Mouse (Mus musculus) heart, postnatal 0 days (tissue): ENCODE results near the gene Cnga3. TPM values are rescaled to one million over a fixed set of nuclear protein-coding genes. Genes with fewer than 3 reads are reported as not detected.
A peak's percentile ranks its signal among the peaks of the same experiment; 100 is the strongest.

ENCODE experiments used
- ATAC-seq: fragments of 200-750 bp; cut with Nextera tagmentation; 2 replicates; pipeline ENCODE4 v1.8.0; 2017; ENCODE audit warnings: low read depth, moderate number of reproducible peaks, moderate library complexity; ENCODE audit not compliant: insufficient read depth
- DNase-seq: peaks from one replicate; pipeline ENCODE4 v3.0.0-alpha.2; 2016; ENCODE audit warnings: low spot score
- H3K27ac ChIP-seq: fragments of 300-500 bp; sonication (generic); 2 replicates; pipeline ENCODE4 v1.5.1; 2014; ENCODE audit warnings: low read depth, mild to moderate bottlenecking
- H3K27me3 ChIP-seq: fragments of 300-500 bp; sonication (generic); 2 replicates; pipeline ENCODE4 v1.6.1; 2014; ENCODE audit warnings: low read length, mixed read lengths; ENCODE audit not compliant: control insufficient read depth, insufficient read depth
- H3K36me3 ChIP-seq: fragments of 300-500 bp; sonication (generic); replicated peaks from 2 replicates; pipeline ENCODE4 v1.6.1; 2014; ENCODE audit warnings: low read length, mixed read lengths; ENCODE audit not compliant: control insufficient read depth, insufficient read depth
- H3K4me1 ChIP-seq: fragments of 300-500 bp; sonication (generic); 2 replicates; pipeline ENCODE4 v1.6.1; 2014; ENCODE audit warnings: antibody characterized with exemption; ENCODE audit not compliant: control insufficient read depth, insufficient read depth
- H3K4me2 ChIP-seq: fragments of 300-500 bp; sonication (generic); 2 replicates; pipeline ENCODE4 v1.6.1; 2014; ENCODE audit warnings: low read depth, mild to moderate bottlenecking, low read length, moderate library complexity
- H3K4me3 ChIP-seq: fragments of 300-500 bp; sonication (generic); 2 replicates; pipeline ENCODE4 v1.5.1; 2014; ENCODE audit warnings: low read depth, low read length
- H3K9ac ChIP-seq: fragments of 300-500 bp; sonication (generic); replicated peaks from 2 replicates; pipeline ENCODE4 v1.6.1; 2014; ENCODE audit warnings: low read depth, low read length, mixed read lengths
- H3K9me3 ChIP-seq: fragments of 300-500 bp; sonication (generic); replicated peaks from 2 replicates; pipeline ENCODE4 v1.6.1; 2016; ENCODE audit warnings: low read length; ENCODE audit not compliant: control insufficient read depth
- CTCF ChIP-seq: IDR thresholded peaks from 2 replicates; pipeline ENCODE4 v1.5.1; 2016; ENCODE audit warnings: antibody characterized with exemption, control low read depth, low read depth
- EP300 ChIP-seq: IDR thresholded peaks from 2 replicates; pipeline ENCODE4 v1.6.1; 2016; ENCODE audit warnings: antibody characterized with exemption, low read depth
- WGBS: fragments of 180-500 bp; shearing (Covaris S2); extraction: QIAGEN DNeasy Blood & Tissue Kit; methylation state at CpG from one replicate; pipeline ENCODE4 v1.1.7; 2014; 5-methylcytosine and 5-hydroxymethylcytosine counted together
- polyA plus RNA-seq: library from polyadenylated mRNA; unstranded; fragments of >200 nt; fragmentation: Nextera tagmentation; extraction: Ambion mirVana; gene quantifications from 2 replicates; pipeline ENCODE4 v1.2.1, GENCODE M21; 2015
- total RNA-seq: library from RNA; depleted of rRNA; stranded (reverse); fragments of >200 nt; gene quantifications from 2 replicates; pipeline ENCODE4 v1.2.3, GENCODE M21; 2014; ENCODE audit warnings: low replicate concordance; rRNA removed

The Cnga3 gene
- total RNA-seq (not detected in 2 replicates), polyA plus RNA-seq (0.05 TPM in 1 of 2 replicates, not detected in the other)

DNA sequence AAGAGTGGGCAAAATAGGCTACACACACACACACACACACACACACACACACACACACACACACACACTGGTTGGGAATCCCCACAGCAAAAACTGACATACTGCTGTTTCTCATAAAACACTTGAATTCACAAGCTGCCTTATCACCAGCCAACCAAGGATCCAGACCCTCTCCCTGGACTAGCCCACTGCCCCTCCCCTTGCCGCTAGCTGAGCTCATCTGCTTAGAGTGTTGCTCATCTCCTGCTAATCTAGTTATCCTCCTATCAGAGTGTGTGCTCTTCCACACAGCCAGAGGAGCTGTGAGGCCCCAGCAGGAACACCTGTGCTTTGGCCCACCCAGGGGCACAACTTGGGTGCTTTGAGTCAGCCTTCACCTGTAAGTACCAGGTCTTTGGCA lies at the start of gene Cnga3:
Gene Cnga3, plus strand, starts transcription at position 291 of the 400 bp plus-strand sequence.
- Histone ChIP-seq H3K9me3 (no peaks in the 10 kb centered on the region), H3K4me2 (no peak within 1 kb of the TSS), H3K4me3 (no peak within 1 kb of the TSS), H3K9ac (no peak within 1 kb of the TSS), H3K4me1 (no peaks in the 10 kb centered on the region), H3K27me3 (0 out of 2 replicates have a peak, but pooled peaks cover 10% of the 10 kb centered on the region), H3K27ac (no peak within 1 kb of the TSS), H3K36me3 (no peaks in the 10 kb centered on the region)
- no peak for DNase-seq
- 45% methylated on average over 1 of the region's 1 CpGs for WGBS
- no peak for TF ChIP-seq CTCF
- no peak for ATAC-seq

DNA sequence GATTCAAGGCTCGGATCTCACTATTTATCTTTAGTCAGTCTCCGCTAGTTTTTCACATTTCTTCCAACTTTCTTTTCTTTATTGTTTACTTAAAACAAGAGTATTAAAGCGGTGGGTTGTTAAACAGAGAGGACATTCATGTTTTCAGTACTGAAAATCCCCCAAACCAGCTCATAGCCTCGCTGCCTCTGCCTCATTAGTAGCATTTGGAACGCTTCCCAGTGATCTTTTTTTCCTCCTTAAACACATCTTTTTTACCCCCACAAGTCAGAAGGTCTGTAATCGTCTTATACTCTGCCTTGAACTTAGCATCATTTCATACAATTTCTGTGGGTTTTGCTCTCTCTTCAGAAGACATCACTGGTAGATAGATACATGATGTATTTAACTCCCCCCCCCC lies 48.2 kb upstream of the Cnga3 start:
- no peak for ATAC-seq
- no peak for DNase-seq
- TF ChIP-seq CTCF, result no peak
- no peak for TF ChIP-seq EP300
- no peaks in the 10 kb centered on the region for H3K27me3 ChIP-seq
- no peaks in the 10 kb centered on the region for H3K4me1 ChIP-seq
- no peak overlapping the region for H3K4me2 ChIP-seq
- no peaks in the 10 kb centered on the region for H3K36me3 ChIP-seq
- no peak overlapping the region for H3K9ac ChIP-seq
- peaks cover 1% of the 10 kb centered on the region; the same call in 1 of the 2 replicates for H3K9me3 ChIP-seq
- H3K27ac ChIP-seq, result no peak overlapping the region
- WGBS, result 55% methylated on average over 6 of the region's 6 CpGs
- H3K4me3 ChIP-seq, result no peak overlapping the region

DNA sequence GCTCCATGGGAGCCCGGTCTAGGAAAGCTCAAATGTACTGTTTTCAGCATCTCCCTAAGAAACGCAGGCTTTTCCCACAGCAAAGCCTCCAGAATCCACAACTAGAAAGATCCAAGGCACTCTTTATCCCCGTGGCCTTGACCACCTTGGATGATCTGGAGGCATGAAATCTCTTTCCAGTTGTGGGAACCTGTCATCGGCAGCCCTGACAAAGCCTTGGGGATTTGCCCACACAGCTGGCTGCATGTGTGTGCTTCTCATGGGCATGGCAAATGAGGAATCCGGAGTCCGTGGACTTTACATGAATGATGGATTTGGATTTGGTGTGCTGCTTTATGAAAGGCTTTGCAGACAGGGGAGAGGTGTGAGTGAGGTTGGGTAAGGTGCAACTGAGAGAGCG lies 46.3 kb upstream of the Cnga3 start:
- Histone ChIP-seq H3K27me3 (no peaks in the 10 kb centered on the region), H3K9ac (no peak overlapping the region), H3K4me1 (no peaks in the 10 kb centered on the region), H3K27ac (no peak overlapping the region), H3K36me3 (no peaks in the 10 kb centered on the region), H3K4me3 (no peak overlapping the region), H3K9me3 (no peaks in the 10 kb centered on the region), H3K4me2 (no peak overlapping the region)
- 71% methylated on average over 7 of the region's 7 CpGs for WGBS
- ATAC-seq (no peak), DNase-seq (no peak)
- TF ChIP-seq EP300 (no peak), CTCF (no peak)

DNA sequence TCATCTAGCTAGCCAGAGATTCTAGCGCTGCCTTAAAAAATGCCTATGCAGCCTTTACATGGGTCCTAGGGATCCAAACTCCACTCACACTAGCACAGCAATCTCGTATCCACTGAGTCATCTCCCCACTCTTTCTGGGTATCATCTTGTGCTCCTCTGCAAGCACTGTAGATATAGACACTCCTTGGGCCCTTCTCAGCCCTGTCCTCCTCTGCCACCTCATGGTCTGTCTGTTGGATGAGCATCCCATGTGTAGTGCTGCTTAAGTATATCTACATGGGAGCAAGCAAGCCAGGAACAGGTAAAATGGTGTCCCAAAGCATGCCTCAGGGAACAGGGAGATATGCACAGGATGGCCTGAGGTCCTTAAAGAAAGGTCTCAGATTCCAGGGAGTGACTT lies 36.4 kb upstream of the Cnga3 start:
- Histone ChIP-seq H3K27ac (no peak overlapping the region), H3K27me3 (no peaks in the 10 kb centered on the region), H3K36me3 (no peaks in the 10 kb centered on the region), H3K4me2 (no peak overlapping the region), H3K4me1 (no peaks in the 10 kb centered on the region), H3K4me3 (no peak overlapping the region), H3K9me3 (no peaks in the 10 kb centered on the region), H3K9ac (no peak overlapping the region)
- DNase-seq (no peak), ATAC-seq (no peak)
- 75% methylated on average over 2 of the region's 2 CpGs for WGBS
- peak; percentile 29 for TF ChIP-seq CTCF
- TF ChIP-seq EP300, result no peak

DNA sequence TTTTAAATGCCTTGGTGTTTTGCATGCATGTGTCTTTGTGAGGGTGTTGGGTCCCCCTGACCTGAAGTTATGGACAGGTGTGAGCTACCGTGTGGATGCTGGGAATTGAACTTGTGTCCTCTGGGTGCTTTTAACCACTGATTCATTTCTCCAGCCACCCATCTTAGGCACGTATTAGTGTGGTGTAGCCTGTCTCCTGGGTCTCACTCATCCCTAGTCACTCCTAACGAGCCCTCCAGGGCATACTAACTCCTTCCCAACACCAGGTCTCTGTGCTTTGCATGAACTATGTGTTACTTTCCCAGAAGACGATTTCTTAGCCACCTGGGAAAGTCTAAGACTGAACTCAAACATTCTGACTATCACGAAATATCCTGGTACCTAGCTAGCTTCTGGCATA lies 34.4 kb upstream of the Cnga3 start:
- ATAC-seq (no peak), DNase-seq (no peak)
- H3K36me3 ChIP-seq, result no peaks in the 10 kb centered on the region
- TF ChIP-seq EP300 (no peak), CTCF (no peak)
- no peak overlapping the region for H3K4me3 ChIP-seq
- H3K4me2 ChIP-seq, result no peak overlapping the region
- H3K9ac ChIP-seq, result no peak overlapping the region
- no peaks in the 10 kb centered on the region for H3K9me3 ChIP-seq
- H3K27me3 ChIP-seq, result no peaks in the 10 kb centered on the region
- no peaks in the 10 kb centered on the region for H3K4me1 ChIP-seq
- no peak overlapping the region for H3K27ac ChIP-seq
- WGBS, result 73% methylated on average over 5 of the region's 5 CpGs

DNA sequence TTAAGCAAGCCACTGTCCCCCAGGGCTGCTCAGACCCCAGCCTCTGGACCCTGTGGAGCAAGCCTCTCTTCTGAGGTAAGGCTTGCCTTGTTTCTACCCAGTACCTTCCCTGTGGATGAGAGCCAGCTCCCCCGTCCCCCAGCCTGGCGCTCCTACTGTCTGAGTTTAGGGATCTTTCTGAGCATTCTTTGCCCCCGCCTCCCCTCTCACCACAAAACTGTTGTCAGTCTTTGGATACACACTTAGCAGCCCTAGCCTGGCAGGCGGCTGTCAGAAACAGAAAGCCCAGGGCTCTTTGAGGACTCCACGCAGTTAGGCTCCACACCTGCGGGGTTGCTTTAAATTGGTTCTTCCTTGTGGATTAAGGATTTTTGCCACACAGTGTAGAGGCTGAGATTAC lies 27.2 kb upstream of the Cnga3 start:
- H3K4me2 ChIP-seq, result no peak overlapping the region
- H3K4me1 ChIP-seq, result no peaks in the 10 kb centered on the region
- no peaks in the 10 kb centered on the region for H3K9me3 ChIP-seq
- DNase-seq, result no peak
- no peak for ATAC-seq
- no peak overlapping the region for H3K9ac ChIP-seq
- no peaks in the 10 kb centered on the region for H3K36me3 ChIP-seq
- WGBS, result 70% methylated on average over 6 of the region's 6 CpGs
- no peak overlapping the region for H3K27ac ChIP-seq
- TF ChIP-seq CTCF (no peak), EP300 (no peak)
- no peak overlapping the region for H3K4me3 ChIP-seq
- H3K27me3 ChIP-seq, result 0 out of 2 replicates have a peak, but pooled peaks cover 5% of the 10 kb centered on the region
